Mouse (Mus musculus) hindbrain, postnatal 0 days (tissue): ENCODE measurements around the gene Zfp92. TPM values are rescaled to one million over a fixed set of nuclear protein-coding genes. Genes with fewer than 3 reads are reported as not detected.

Experiments used
- ATAC-seq: fragments of 200-750 bp; cut with Nextera tagmentation; 2 replicates; pipeline ENCODE4 v1.8.0; 2017; ENCODE audit warnings: mild to moderate bottlenecking, moderate TSS enrichment, moderate library complexity
- DNase-seq: peaks from one replicate; pipeline ENCODE4 v3.0.0-alpha.2; 2015; ENCODE audit warnings: low spot score
- H3K27ac ChIP-seq: fragments of 300-500 bp; sonication (generic); 2 replicates; pipeline ENCODE4 v1.5.1; 2014; ENCODE audit warnings: mild to moderate bottlenecking
- H3K27me3 ChIP-seq: fragments of 300-500 bp; sonication (generic); 2 replicates; pipeline ENCODE4 v1.6.1; 2014; ENCODE audit warnings: low read length, mixed read lengths; ENCODE audit not compliant: insufficient read depth
- H3K36me3 ChIP-seq: fragments of 300-500 bp; sonication (generic); 2 replicates; pipeline ENCODE4 v1.6.1; 2014; ENCODE audit warnings: low read length, mixed read lengths; ENCODE audit not compliant: insufficient read depth
- H3K4me1 ChIP-seq: fragments of 300-500 bp; sonication (generic); 2 replicates; pipeline ENCODE4 v1.6.1; 2014; ENCODE audit warnings: antibody characterized with exemption, low read length, mixed read lengths; ENCODE audit not compliant: insufficient read depth
- H3K4me2 ChIP-seq: fragments of 300-500 bp; sonication (generic); 2 replicates; pipeline ENCODE4 v1.6.1; 2014; ENCODE audit warnings: low read depth, mild to moderate bottlenecking, low read length, moderate library complexity, mixed read lengths
- H3K4me3 ChIP-seq: fragments of 300-500 bp; sonication (generic); 2 replicates; pipeline ENCODE4 v1.5.1; 2014; ENCODE audit warnings: low read length
- H3K9ac ChIP-seq: fragments of 300-500 bp; sonication (generic); replicated peaks from 2 replicates; pipeline ENCODE4 v1.6.1; 2014; ENCODE audit warnings: mild to moderate bottlenecking, low read length, moderate library complexity, mixed read lengths
- H3K9me3 ChIP-seq: fragments of 300-500 bp; sonication (generic); 2 replicates; pipeline ENCODE4 v1.6.1; 2016; ENCODE audit warnings: low read length, mixed read lengths
- CTCF ChIP-seq: IDR thresholded peaks from 2 replicates; pipeline ENCODE4 v1.5.1; 2016; ENCODE audit warnings: antibody characterized with exemption, control low read depth, low read depth
- WGBS: fragments of 180-500 bp; shearing (Covaris S2); extraction: QIAGEN DNeasy Blood & Tissue Kit; methylation state at CpG from one replicate; pipeline ENCODE4 v1.1.7; 2014; 5-methylcytosine and 5-hydroxymethylcytosine counted together
- polyA plus RNA-seq: library from polyadenylated mRNA; unstranded; fragments of >200 nt; fragmentation: Nextera tagmentation; extraction: Ambion mirVana; gene quantifications from 2 replicates; pipeline ENCODE4 v1.2.1, GENCODE M21; 2015
- total RNA-seq: library from RNA; depleted of rRNA; stranded (reverse); fragments of >200 nt; gene quantifications from 2 replicates; pipeline ENCODE4 v1.2.3, GENCODE M21; 2014; rRNA removed

The Zfp92 gene
- total and polyA plus RNA-seq, 2 experiments from 2014 or later: 1.2 to 4.5 TPM

- Histone ChIP-seq H3K9me3 (no peaks in the 10 kb centered on the region), H3K9ac (no peak overlapping the region), H3K4me1 (no peaks in the 10 kb centered on the region), H3K36me3 (no peaks in the 10 kb centered on the region), H3K27ac (no peak overlapping the region), H3K27me3 (no peaks in the 10 kb centered on the region), H3K4me2 (no peak overlapping the region), H3K4me3 (no peak overlapping the region)
- WGBS: 67% methylated on average over 1 of the region's 1 CpGs
- ATAC-seq (no peak), DNase-seq (no peak)
- no peak for TF ChIP-seq CTCF
Observed at GRCm38 (mm10) chrX:73468752-73469151, 57.9 kb downstream of the Zfp92 start.

GRCm38 (mm10) chrX:73471764-73472163 lies 60.9 kb downstream of the Zfp92 start:
- H3K4me3 ChIP-seq: no peak overlapping the region
- H3K36me3 ChIP-seq: no peaks in the 10 kb centered on the region
- no peak for ATAC-seq
- H3K9ac ChIP-seq: no peak overlapping the region
- no peak overlapping the region for H3K27ac ChIP-seq
- no peaks in the 10 kb centered on the region for H3K4me1 ChIP-seq
- no peak overlapping the region for H3K4me2 ChIP-seq
- H3K9me3 ChIP-seq: no peaks in the 10 kb centered on the region
- DNase-seq: no peak
- no peak for TF ChIP-seq CTCF
- no peaks in the 10 kb centered on the region for H3K27me3 ChIP-seq
- 90% methylated on average over 3 of the region's 3 CpGs for WGBS

GRCm38 (mm10) chrX:73474340-73475165 lies 63.7 kb downstream of the Zfp92 start:
- WGBS: 64% methylated on average over 12 of the region's 12 CpGs
- no peaks in the 10 kb centered on the region for H3K27me3 ChIP-seq
- ATAC-seq: no peak
- H3K4me1 ChIP-seq: no peaks in the 10 kb centered on the region
- TF ChIP-seq CTCF: no peak
- no peak overlapping the region for H3K4me2 ChIP-seq
- no peak overlapping the region for H3K4me3 ChIP-seq
- H3K27ac ChIP-seq: no peak overlapping the region
- no peaks in the 10 kb centered on the region for H3K36me3 ChIP-seq
- DNase-seq: no peak
- H3K9ac ChIP-seq: no peak overlapping the region
- H3K9me3 ChIP-seq: no peaks in the 10 kb centered on the region

- no peak overlapping the region for H3K4me2 ChIP-seq
- H3K27me3 ChIP-seq: no peaks in the 10 kb centered on the region
- no peak overlapping the region for H3K4me3 ChIP-seq
- ATAC-seq (no peak), DNase-seq (no peak)
- no peak for TF ChIP-seq CTCF
- no peak overlapping the region for H3K9ac ChIP-seq
- 77% methylated on average over 1 of the region's 1 CpGs for WGBS
- no peaks in the 10 kb centered on the region for H3K36me3 ChIP-seq
- no peak overlapping the region for H3K27ac ChIP-seq
- H3K4me1 ChIP-seq: no peaks in the 10 kb centered on the region
- H3K9me3 ChIP-seq: no peaks in the 10 kb centered on the region
Observed at GRCm38 (mm10) chrX:73475658-73476256, 64.9 kb downstream of the Zfp92 start.

- ATAC-seq: no peak
- Histone ChIP-seq H3K9me3 (no peaks in the 10 kb centered on the region), H3K36me3 (no peaks in the 10 kb centered on the region), H3K27me3 (no peaks in the 10 kb centered on the region), H3K9ac (no peak overlapping the region), H3K4me3 (no peak overlapping the region), H3K27ac (no peak overlapping the region), H3K4me1 (no peaks in the 10 kb centered on the region), H3K4me2 (no peak overlapping the region)
- no peak for TF ChIP-seq CTCF
- WGBS: 77% methylated on average over 2 of the region's 2 CpGs
- DNase-seq: no peak
Observed at GRCm38 (mm10) chrX:73476621-73477020, 65.7 kb downstream of the Zfp92 start.

GRCm38 (mm10) chrX:73477500-73477899 lies 66.6 kb downstream of the Zfp92 start:
- DNase-seq: no peak

More at GRCm38 (mm10) chrX:73477500-73477899, 66.6 kb downstream of the Zfp92 start:
- ATAC-seq: no peak
- no peaks in the 10 kb centered on the region for H3K27me3 ChIP-seq
- no peak overlapping the region for H3K4me3 ChIP-seq
- no peaks in the 10 kb centered on the region for H3K9me3 ChIP-seq
- no peak for TF ChIP-seq CTCF
- WGBS: 71% methylated on average over 2 of the region's 2 CpGs
- H3K4me1 ChIP-seq: no peaks in the 10 kb centered on the region
- no peak overlapping the region for H3K4me2 ChIP-seq
- H3K9ac ChIP-seq: no peak overlapping the region
- no peaks in the 10 kb centered on the region for H3K36me3 ChIP-seq
- H3K27ac ChIP-seq: no peak overlapping the region

Other genes starting within 250 kb of the Zfp92 start
- not detected in 2 replicates for gene Spin2d, start 234.1 kb upstream of the Zfp92 start, total RNA-seq
- not detected in 2 replicates for gene Spin2d, start 234.1 kb upstream of the Zfp92 start, polyA plus RNA-seq
- 4.9 and 5.8 TPM in 2 replicates for gene Xlr3b, start 218.9 kb upstream of the Zfp92 start, total RNA-seq
- gene Xlr3b, start 218.9 kb upstream of the Zfp92 start, polyA plus RNA-seq: 7.4 and 15.5 TPM in 2 replicates
- not detected in 2 replicates for gene Xlr4b, start 196.8 kb upstream of the Zfp92 start, total RNA-seq
- 0.26 and 0.63 TPM in 2 replicates for gene Xlr4b, start 196.8 kb upstream of the Zfp92 start, polyA plus RNA-seq
- 36.4 and 40.1 TPM in 2 replicates for gene F8a, start 182.8 kb upstream of the Zfp92 start, total RNA-seq
- 32.9 and 33.7 TPM in 2 replicates for gene F8a, start 182.8 kb upstream of the Zfp92 start, polyA plus RNA-seq
- not detected in 2 replicates for gene Xlr4c, start 168.0 kb upstream of the Zfp92 start, total RNA-seq
- gene Xlr4c, start 168.0 kb upstream of the Zfp92 start, polyA plus RNA-seq: 0.31 and 0.53 TPM in 2 replicates
- gene Xlr3c, start 145.7 kb upstream of the Zfp92 start, total RNA-seq: not detected in 2 replicates
- 0.15 and 0.59 TPM in 2 replicates for gene Xlr3c, start 145.7 kb upstream of the Zfp92 start, polyA plus RNA-seq
- gene Xlr5a, start 118.1 kb upstream of the Zfp92 start, total RNA-seq: not detected in 2 replicates
- gene Xlr5a, start 118.1 kb upstream of the Zfp92 start, polyA plus RNA-seq: not detected in 2 replicates
- gene Xlr5c, start 118.1 kb upstream of the Zfp92 start, total RNA-seq: not detected in 2 replicates
- not detected in 2 replicates for gene Xlr5c, start 118.1 kb upstream of the Zfp92 start, polyA plus RNA-seq
- gene Gm45015, start 74.3 kb upstream of the Zfp92 start, total RNA-seq: not detected in 2 replicates
- gene Gm45015, start 74.3 kb upstream of the Zfp92 start, polyA plus RNA-seq: not detected in 2 replicates
- 35.8 and 40.2 TPM in 2 replicates for gene Zfp275, start 68.5 kb upstream of the Zfp92 start, total RNA-seq
- gene Zfp275, start 68.5 kb upstream of the Zfp92 start, polyA plus RNA-seq: 5.3 and 5.5 TPM in 2 replicates
- 0.14 and 0.16 TPM in 2 replicates for gene Gm18336, start 12.4 kb upstream of the Zfp92 start, total RNA-seq
- 0.06 TPM in 1 of 2 replicates, not detected in the other for gene Gm18336, start 12.4 kb upstream of the Zfp92 start, polyA plus RNA-seq
- not detected in 2 replicates for gene Trex2, start 24.2 kb downstream of the Zfp92 start, total RNA-seq
- not detected in 2 replicates for gene Trex2, start 24.2 kb downstream of the Zfp92 start, polyA plus RNA-seq
- 22.0 and 33.5 TPM in 2 replicates for gene Haus7, start 47.9 kb downstream of the Zfp92 start, total RNA-seq
- 62.8 and 63.7 TPM in 2 replicates for gene Haus7, start 47.9 kb downstream of the Zfp92 start, polyA plus RNA-seq
- gene Bgn, start 72.5 kb downstream of the Zfp92 start, total RNA-seq: 51.9 and 68.9 TPM in 2 replicates
- 17.9 and 23.7 TPM in 2 replicates for gene Bgn, start 72.5 kb downstream of the Zfp92 start, polyA plus RNA-seq
- 40.9 and 44.0 TPM in 2 replicates for gene Atp2b3, start 92.0 kb downstream of the Zfp92 start, total RNA-seq
- 8.1 and 8.2 TPM in 2 replicates for gene Atp2b3, start 92.0 kb downstream of the Zfp92 start, polyA plus RNA-seq
- 2.3 and 3.3 TPM in 2 replicates for gene Dusp9, start 228.3 kb downstream of the Zfp92 start, total RNA-seq
- 1.1 and 1.3 TPM in 2 replicates for gene Dusp9, start 228.3 kb downstream of the Zfp92 start, polyA plus RNA-seq
- 109 and 116 TPM in 2 replicates for gene Pnck, start 249.0 kb downstream of the Zfp92 start, total RNA-seq
- 145 and 149 TPM in 2 replicates for gene Pnck, start 249.0 kb downstream of the Zfp92 start, polyA plus RNA-seq